Mouse (Mus musculus) v-Abl transformed pro-B cells (cell line): ENCODE data around the gene Tspan18.

ENCODE experiments used
- in situ Hi-C, 2 experiments: fragments of 400-800 bp; cut with MboI; formaldehyde crosslinking; loops; one replicate each; pipeline ENCODE4 v1.15.1; 2025; ENCODE audit not compliant: unreplicated experiment in 2 of 2

Tspan18 gene

GRCm38 (mm10) chr2:93174159-93174558 is 160.1 kb downstream of the Tspan18 start:
- in situ Hi-C loops, result no loop called here

GRCm38 (mm10) chr2:93172460-93172859 is 161.8 kb downstream of the Tspan18 start:
- in situ Hi-C loops, result no loop called here

- in situ Hi-C loops, result no loop called here
Observed at GRCm38 (mm10) chr2:93171929-93172328, 162.4 kb downstream of the Tspan18 start.

GRCm38 (mm10) chr2:93170845-93171200 is 163.5 kb downstream of the Tspan18 start:
- in situ Hi-C loops, result no loop called here

- in situ Hi-C loops, result no loop called here
Observed at GRCm38 (mm10) chr2:93170156-93170844, 164.0 kb downstream of the Tspan18 start.

- in situ Hi-C loops, result no loop called here
Observed at GRCm38 (mm10) chr2:93166734-93167406, 167.4 kb downstream of the Tspan18 start.

- in situ Hi-C loops, result no loop called here
Observed at GRCm38 (mm10) chr2:93166295-93166694, 168.0 kb downstream of the Tspan18 start.

GRCm38 (mm10) chr2:93163750-93164335 is 170.5 kb downstream of the Tspan18 start:
- in situ Hi-C loops, result no loop called here

GRCm38 (mm10) chr2:93163317-93163716 is 171.0 kb downstream of the Tspan18 start:
- in situ Hi-C loops, result no loop called here

GRCm38 (mm10) chr2:93162791-93163190 is 171.5 kb downstream of the Tspan18 start:
- in situ Hi-C loops, result no loop called here

- in situ Hi-C loops, result no loop called here
Observed at GRCm38 (mm10) chr2:93161914-93162664, 172.2 kb downstream of the Tspan18 start.

- in situ Hi-C loops, result no loop called here
Observed at GRCm38 (mm10) chr2:93160467-93161035, 173.8 kb downstream of the Tspan18 start.

- in situ Hi-C loops, result no loop called here
Observed at GRCm38 (mm10) chr2:93154486-93155032, 179.7 kb downstream of the Tspan18 start.

- in situ Hi-C loops, result no loop called here
Observed at GRCm38 (mm10) chr2:93153833-93154232, 180.5 kb downstream of the Tspan18 start.

GRCm38 (mm10) chr2:93152883-93153491 is 181.3 kb downstream of the Tspan18 start:
- in situ Hi-C loops, result no loop called here

GRCm38 (mm10) chr2:93152191-93152601 is 182.1 kb downstream of the Tspan18 start:
- in situ Hi-C loops, result no loop called here
